Comparison of ENCODE assay signal across 13 mouse cellular contexts in genomic region chr17:26382176-26382575, GRCm38 (mm10). TPM values are rescaled to one million over a fixed set of nuclear protein-coding genes. Genes with fewer than 3 reads are reported as not detected.
DNase-seq lines count a peak whose midpoint lies in the region; ATAC-seq lines count a peak whose summit lies in the region.
"Had no signal": no experiment of that assay in that cellular context is flagged by ENCODE, and none has a peak within 500 bp of the region (broad histone marks: within the 10 kb centered on the region; RNA-seq: fewer than 3 reads in every experiment).

No protein-coding gene starts in this region.

- no peaks in the 10 kb centered on the region for H3K36me3 ChIP-seq in heart, embryonic 11.5 days (ENCODE audit: control insufficient read depth, insufficient read depth, low read length)
- H3K36me3 ChIP-seq in midbrain, embryonic 15.5 days (replicated peaks): no peaks in the 10 kb centered on the region
- H3K36me3 ChIP-seq in midbrain, embryonic 10.5 days: no peaks in the 10 kb centered on the region
- H3K36me3 ChIP-seq in forebrain, embryonic 15.5 days: no peaks in the 10 kb centered on the region
- no peaks in the 10 kb centered on the region for H3K36me3 ChIP-seq in stomach, embryonic 15.5 days
- H3K36me3 ChIP-seq: G1E had no signal

- intact Hi-C loops in heart, postnatal 14 days (cut with DNase I): loop anchor here (5.0 kb wide), 1 partner anchor 35 kb away; no protein-coding TSS in a partner anchor

- no peaks in the 10 kb centered on the region for H3K9me3 ChIP-seq in heart, embryonic 11.5 days (replicated peaks; ENCODE audit: control insufficient read depth, low read length)
- no peaks in the 10 kb centered on the region for H3K9me3 ChIP-seq in midbrain, embryonic 15.5 days
- no peaks in the 10 kb centered on the region for H3K9me3 ChIP-seq in midbrain, embryonic 10.5 days (replicated peaks)
- H3K9me3 ChIP-seq in forebrain, embryonic 15.5 days: no peaks in the 10 kb centered on the region
- H3K9me3 ChIP-seq in stomach, embryonic 15.5 days: no peaks in the 10 kb centered on the region
- H3K9me3 ChIP-seq: G1E had no signal

- no peak for ATAC-seq in heart, embryonic 11.5 days (replicated peaks; ENCODE audit: insufficient number of reproducible peaks, low FRiP score, low TSS enrichment)
- ATAC-seq in midbrain, embryonic 15.5 days (replicated peaks): no peak
- no peak for ATAC-seq in forebrain, embryonic 15.5 days (replicated peaks)
- ATAC-seq in stomach, embryonic 15.5 days (ENCODE audit: insufficient read depth, low FRiP score, low read depth): no peak
- ATAC-seq: activated CD4-positive, CD25-positive, alpha-beta regulatory T cell, adult 4 months had no signal

- H3K9ac ChIP-seq in heart, embryonic 11.5 days (ENCODE audit: low read depth, low read length): peak overlapping the region; percentile 49; the same call in 1 of the 2 replicates
- no peak overlapping the region for H3K9ac ChIP-seq in midbrain, embryonic 15.5 days
- no peak overlapping the region for H3K9ac ChIP-seq in forebrain, embryonic 15.5 days (replicated peaks)
- no peak overlapping the region for H3K9ac ChIP-seq in stomach, embryonic 15.5 days

- no peaks in the 10 kb centered on the region for H3K27me3 ChIP-seq in heart, embryonic 11.5 days (ENCODE audit: control insufficient read depth, insufficient read depth, low read length)
- no peaks in the 10 kb centered on the region for H3K27me3 ChIP-seq in midbrain, embryonic 15.5 days (replicated peaks)
- H3K27me3 ChIP-seq in midbrain, embryonic 10.5 days (ENCODE audit: low read depth, poor library complexity, severe bottlenecking): no peaks in the 10 kb centered on the region
- no peaks in the 10 kb centered on the region for H3K27me3 ChIP-seq in forebrain, embryonic 15.5 days
- no peaks in the 10 kb centered on the region for H3K27me3 ChIP-seq in stomach, embryonic 15.5 days (replicated peaks)

- peak overlapping the region; percentile 59 for H3K27ac ChIP-seq in heart, embryonic 11.5 days (ENCODE audit: low read depth, low read length)
- peak overlapping the region; percentile 86 for H3K27ac ChIP-seq in midbrain, embryonic 15.5 days
- no peak overlapping the region for H3K27ac ChIP-seq in midbrain, embryonic 10.5 days (replicated peaks)
- peak overlapping the region; percentile 91 for H3K27ac ChIP-seq in forebrain, embryonic 15.5 days (replicated peaks)
- H3K27ac ChIP-seq in stomach, embryonic 15.5 days: peak overlapping the region; percentile 89; the same call in 1 of the 2 replicates
- H3K27ac ChIP-seq: macrophage had no signal

- WGBS in heart, embryonic 11.5 days (ENCODE audit: insufficient replicate concordance): 7% methylated on average over 3 of the region's 3 CpGs
- 86% methylated on average over 3 of the region's 3 CpGs for WGBS in midbrain, embryonic 15.5 days
- WGBS in midbrain, embryonic 10.5 days: 86% methylated on average over 3 of the region's 3 CpGs
- WGBS in forebrain, embryonic 15.5 days: 82% methylated on average over 3 of the region's 3 CpGs
- 63% methylated on average over 3 of the region's 3 CpGs for WGBS in stomach, embryonic 15.5 days

- H3K4me2 ChIP-seq in heart, embryonic 11.5 days: no peak overlapping the region; the same call in 1 of the 2 replicates
- H3K4me2 ChIP-seq in midbrain, embryonic 15.5 days: no peak overlapping the region
- H3K4me2 ChIP-seq in forebrain, embryonic 15.5 days (replicated peaks): no peak overlapping the region
- H3K4me2 ChIP-seq in stomach, embryonic 15.5 days: no peak overlapping the region

- H3K4me1 ChIP-seq in heart, embryonic 11.5 days (ENCODE audit: control insufficient read depth, insufficient read depth, low read length): peaks cover 35% of the 10 kb centered on the region
- peaks cover 33% of the 10 kb centered on the region for H3K4me1 ChIP-seq in midbrain, embryonic 15.5 days
- H3K4me1 ChIP-seq in midbrain, embryonic 10.5 days: peaks cover 23% of the 10 kb centered on the region
- peaks cover 26% of the 10 kb centered on the region for H3K4me1 ChIP-seq in forebrain, embryonic 15.5 days
- peaks cover 51% of the 10 kb centered on the region for H3K4me1 ChIP-seq in stomach, embryonic 15.5 days

- no peak for DNase-seq in heart, postnatal 14 days
- DNase-seq in midbrain, embryonic 10.5 days (ENCODE audit: low spot score): no peak
- DNase-seq in frontal cortex, postnatal 14 days (ENCODE audit: low spot score in 2 of 2): no peak
- no peak for DNase-seq in spleen, adult 18-20 months
- DNase-seq: B cell, adult 2 months; kidney, adult 2 months had no signal

- H3K4me3 ChIP-seq in heart, embryonic 11.5 days (ENCODE audit: low read depth, low read length): no peak overlapping the region
- H3K4me3 ChIP-seq in midbrain, embryonic 15.5 days: no peak overlapping the region
- no peak overlapping the region for H3K4me3 ChIP-seq in midbrain, embryonic 10.5 days
- H3K4me3 ChIP-seq in forebrain, embryonic 15.5 days: no peak overlapping the region
- no peak overlapping the region for H3K4me3 ChIP-seq in stomach, embryonic 15.5 days (replicated peaks)

RNA-seq across cellular contexts. Expression of gene Neurl1b, which starts 32.5 kb away (rescaled TPM):
- 2.0 and 3.0 TPM in 2 replicates for polyA plus RNA-seq in heart, embryonic 11.5 days (2014; fragmentation: Nextera tagmentation; extraction: Ambion mirVana)
- 10 to 100 TPM in 1 of 2 experiments, 1 to 10 TPM in 1; 8.9 to 12.3 TPM for total RNA-seq in heart, postnatal 14 days (2021)
- polyA plus RNA-seq in midbrain, embryonic 15.5 days (2015; fragmentation: Nextera tagmentation; extraction: Ambion mirVana): 1.9 and 2.2 TPM in 2 replicates
- 0.16 and 0.19 TPM in 2 replicates for polyA plus RNA-seq in midbrain, embryonic 10.5 days (2016; fragmentation: Nextera tagmentation; extraction: Ambion mirVana)
- polyA plus RNA-seq in forebrain, embryonic 15.5 days (2015; fragmentation: Nextera tagmentation; extraction: Ambion mirVana): 2.7 and 2.9 TPM in 2 replicates
- polyA plus RNA-seq in stomach, embryonic 15.5 days (2015; fragmentation: Nextera tagmentation; extraction: Ambion mirVana): 2.5 and 2.6 TPM in 2 replicates
- polyA plus RNA-seq: G1E had no signal
